Mouse (Mus musculus) frontal cortex, postnatal 25 days (tissue): ENCODE results near the gene Bbs9.
A peak's percentile ranks its signal among the peaks of the same experiment; 100 is the strongest.

Experiments
- DNase-seq, 2 experiments: peaks; one replicate each; pipeline ENCODE4 v3.0.0; 2022; ENCODE audit warnings: low spot score in 2 of 2

Gene Bbs9

GRCm38 (mm10) chr9:22532810-22533447 is 57.4 kb downstream of the Bbs9 start:
- peak; percentile 12 to 21 for DNase-seq

- no peak for DNase-seq
Observed at GRCm38 (mm10) chr9:22537767-22538373, 62.4 kb downstream of the Bbs9 start.

- DNase-seq = no peak
Observed at GRCm38 (mm10) chr9:22539546-22539945, 64.0 kb downstream of the Bbs9 start.

GRCm38 (mm10) chr9:22541130-22541529 is 65.6 kb downstream of the Bbs9 start:
- DNase-seq = no peak

GRCm38 (mm10) chr9:22543467-22543866 is 68.0 kb downstream of the Bbs9 start:
- no peak for DNase-seq

- no peak for DNase-seq
Observed at GRCm38 (mm10) chr9:22544349-22545341, 69.1 kb downstream of the Bbs9 start.

- no peak for DNase-seq
Observed at GRCm38 (mm10) chr9:22551273-22551672, 75.8 kb downstream of the Bbs9 start.

GRCm38 (mm10) chr9:22556076-22556475 is 80.6 kb downstream of the Bbs9 start:
- no peak for DNase-seq

GRCm38 (mm10) chr9:22557467-22557866 is 82.0 kb downstream of the Bbs9 start:
- peak; percentile 69 to 73 for DNase-seq

- no peak for DNase-seq
Observed at GRCm38 (mm10) chr9:22563612-22564347, 88.3 kb downstream of the Bbs9 start.

- DNase-seq = no peak
Observed at GRCm38 (mm10) chr9:22567726-22568125, 92.2 kb downstream of the Bbs9 start.

- DNase-seq = no peak
Observed at GRCm38 (mm10) chr9:22576426-22577139, 101.1 kb downstream of the Bbs9 start.

- DNase-seq = no peak
Observed at GRCm38 (mm10) chr9:22578266-22578665, 102.8 kb downstream of the Bbs9 start.

GRCm38 (mm10) chr9:22584221-22584620 is 108.7 kb downstream of the Bbs9 start:
- no peak for DNase-seq

- no peak for DNase-seq
Observed at GRCm38 (mm10) chr9:22593032-22593431, 117.5 kb downstream of the Bbs9 start.

- no peak for DNase-seq
Observed at GRCm38 (mm10) chr9:22596650-22597049, 121.1 kb downstream of the Bbs9 start.

- DNase-seq = no peak
Observed at GRCm38 (mm10) chr9:22613271-22613824, 137.8 kb downstream of the Bbs9 start.

GRCm38 (mm10) chr9:22619245-22619644 is 143.7 kb downstream of the Bbs9 start:
- no peak for DNase-seq

GRCm38 (mm10) chr9:22624966-22625365 is 149.5 kb downstream of the Bbs9 start:
- peak in 1 of 2 experiments; percentile 42 for DNase-seq

- no peak for DNase-seq
Observed at GRCm38 (mm10) chr9:22626014-22626413, 150.5 kb downstream of the Bbs9 start.

- no peak for DNase-seq
Observed at GRCm38 (mm10) chr9:22627912-22628311, 152.4 kb downstream of the Bbs9 start.
